Mouse (Mus musculus) intestine, embryonic 16.5 days (tissue): ENCODE measurements around the gene Nit2. TPM values are rescaled to one million over a fixed set of nuclear protein-coding genes. Genes with fewer than 3 reads are reported as not detected.

Experiments
- ATAC-seq: fragments of 200-750 bp; cut with Nextera tagmentation; 2 replicates; pipeline ENCODE4 v1.8.0; 2017; ENCODE audit warnings: moderate TSS enrichment, moderate library complexity
- H3K27ac ChIP-seq: fragments of 300-500 bp; sonication (generic); 2 replicates; pipeline ENCODE4 v1.5.1; 2014; ENCODE audit warnings: mild to moderate bottlenecking, low read length
- H3K27me3 ChIP-seq: fragments of 300-500 bp; sonication (generic); replicated peaks from 2 replicates; pipeline ENCODE4 v1.6.1; 2014; ENCODE audit warnings: low read length, control low read depth, mixed read lengths; ENCODE audit not compliant: control insufficient read depth, insufficient read depth
- H3K36me3 ChIP-seq: fragments of 300-500 bp; sonication (generic); 2 replicates; pipeline ENCODE4 v1.6.1; 2014; ENCODE audit warnings: low read length, control low read depth; ENCODE audit not compliant: control insufficient read depth, insufficient read depth
- H3K4me1 ChIP-seq: fragments of 300-500 bp; sonication (generic); 2 replicates; pipeline ENCODE4 v1.6.1; 2014; ENCODE audit warnings: low read length, control low read depth, mixed read lengths; ENCODE audit not compliant: control insufficient read depth, insufficient read depth
- H3K4me2 ChIP-seq: fragments of 300-500 bp; sonication (generic); 2 replicates; pipeline ENCODE4 v1.6.1; 2014; ENCODE audit warnings: low read depth, low read length, control low read depth
- H3K4me3 ChIP-seq: fragments of 300-500 bp; sonication (generic); 2 replicates; pipeline ENCODE4 v1.5.1; 2014; ENCODE audit warnings: mild to moderate bottlenecking, low read length
- H3K9ac ChIP-seq: fragments of 300-500 bp; sonication (generic); 2 replicates; pipeline ENCODE4 v1.6.1; 2014; ENCODE audit warnings: low read depth, low read length
- H3K9me3 ChIP-seq: fragments of 300-500 bp; sonication (generic); 2 replicates; pipeline ENCODE4 v1.6.1; 2016; ENCODE audit warnings: low read length, control low read depth; ENCODE audit not compliant: control insufficient read depth
- WGBS: fragments of 180-500 bp; shearing (Covaris S2); extraction: QIAGEN DNeasy Blood & Tissue Kit; methylation state at CpG from one replicate; pipeline ENCODE4 v1.1.7; 2014; 5-methylcytosine and 5-hydroxymethylcytosine counted together
- polyA plus RNA-seq: library from polyadenylated mRNA; unstranded; fragments of >200 nt; fragmentation: Nextera tagmentation; extraction: Ambion mirVana; gene quantifications from 2 replicates; pipeline ENCODE4 v1.2.1, GENCODE M21; 2015

The Nit2 gene
- polyA plus RNA-seq, 1 experiment from 2014 or later = 79.9 TPM

GRCm38 (mm10) chr16:57168236-57168635 is 1.1 kb upstream of the Nit2 start:
- Histone ChIP-seq H3K9ac (no peak overlapping the region), H3K4me3 (no peak overlapping the region), H3K4me2 (no peak overlapping the region), H3K4me1 (peaks cover 8% of the 10 kb centered on the region), H3K36me3 (peaks cover 5% of the 10 kb centered on the region; the same call in 1 of the 2 replicates), H3K27me3 (no peaks in the 10 kb centered on the region), H3K9me3 (no peaks in the 10 kb centered on the region), H3K27ac (no peak overlapping the region)
- 68% methylated on average over 4 of the region's 4 CpGs for WGBS
- no peak for ATAC-seq

- Histone ChIP-seq H3K9ac (peak overlapping the region; percentile 24; the same call in 1 of the 2 replicates), H3K9me3 (no peaks in the 10 kb centered on the region), H3K27ac (peak overlapping the region; percentile 52), H3K4me3 (peak overlapping the region; percentile 99), H3K4me1 (peaks cover 8% of the 10 kb centered on the region), H3K36me3 (peaks cover 5% of the 10 kb centered on the region; the same call in 1 of the 2 replicates), H3K4me2 (peak overlapping the region; percentile 75), H3K27me3 (no peaks in the 10 kb centered on the region)
- WGBS = 15% methylated on average over 5 of the region's 5 CpGs
- peak; percentile 31 for ATAC-seq
Observed at GRCm38 (mm10) chr16:57167514-57167912, 372 bp upstream of the Nit2 start.

GRCm38 (mm10) chr16:57166086-57166485 is 1.1 kb downstream of the Nit2 start:
- H3K9me3 ChIP-seq = no peaks in the 10 kb centered on the region
- H3K27me3 ChIP-seq = no peaks in the 10 kb centered on the region
- peaks cover 2% of the 10 kb centered on the region; the same call in 1 of the 2 replicates for H3K36me3 ChIP-seq
- peaks cover 8% of the 10 kb centered on the region for H3K4me1 ChIP-seq
- H3K27ac ChIP-seq = no peak overlapping the region
- H3K9ac ChIP-seq = no peak overlapping the region
- ATAC-seq = no peak
- 78% methylated on average over 6 of the region's 6 CpGs for WGBS
- peak overlapping the region; percentile 99; the same call in 1 of the 2 replicates for H3K4me3 ChIP-seq
- peak overlapping the region; percentile 75 for H3K4me2 ChIP-seq

- H3K27ac ChIP-seq = no peak overlapping the region
- 96% methylated on average over 5 of the region's 5 CpGs for WGBS
Observed at GRCm38 (mm10) chr16:57165157-57165556, 2.0 kb downstream of the Nit2 start.

GRCm38 (mm10) chr16:57163694-57164093 is 3.4 kb downstream of the Nit2 start:
- Histone ChIP-seq H3K27ac (no peak overlapping the region), H3K9ac (no peak overlapping the region), H3K4me1 (peaks cover 8% of the 10 kb centered on the region), H3K27me3 (no peaks in the 10 kb centered on the region), H3K36me3 (peaks cover 3% of the 10 kb centered on the region; the same call in 1 of the 2 replicates), H3K4me3 (no peak overlapping the region), H3K9me3 (no peaks in the 10 kb centered on the region), H3K4me2 (no peak overlapping the region)
- 62% methylated on average over 1 of the region's 1 CpGs for WGBS
- no peak for ATAC-seq

More at GRCm38 (mm10) chr16:57165157-57165556, 2.0 kb downstream of the Nit2 start:
- Histone ChIP-seq H3K36me3 (peaks cover 3% of the 10 kb centered on the region; the same call in 1 of the 2 replicates), H3K4me2 (no peak overlapping the region), H3K9me3 (no peaks in the 10 kb centered on the region), H3K9ac (no peak overlapping the region; the same call in 1 of the 2 replicates), H3K27me3 (no peaks in the 10 kb centered on the region), H3K4me3 (no peak overlapping the region), H3K4me1 (peaks cover 8% of the 10 kb centered on the region)
- ATAC-seq = no peak

GRCm38 (mm10) chr16:57162841-57163240 is 4.3 kb downstream of the Nit2 start:
- no peak for ATAC-seq
- H3K4me1 ChIP-seq = peaks cover 8% of the 10 kb centered on the region
- H3K9me3 ChIP-seq = no peaks in the 10 kb centered on the region
- H3K9ac ChIP-seq = no peak overlapping the region
- 85% methylated on average over 5 of the region's 5 CpGs for WGBS
- H3K36me3 ChIP-seq = peaks cover 3% of the 10 kb centered on the region; the same call in 1 of the 2 replicates
- no peak overlapping the region for H3K4me2 ChIP-seq
- H3K27ac ChIP-seq = no peak overlapping the region
- no peaks in the 10 kb centered on the region for H3K27me3 ChIP-seq
- H3K4me3 ChIP-seq = no peak overlapping the region

- Histone ChIP-seq H3K27ac (no peak overlapping the region), H3K4me1 (peaks cover 3% of the 10 kb centered on the region; the same call in 1 of the 2 replicates), H3K4me2 (no peak overlapping the region), H3K4me3 (no peak overlapping the region), H3K9me3 (no peaks in the 10 kb centered on the region), H3K36me3 (peaks cover 3% of the 10 kb centered on the region; the same call in 1 of the 2 replicates), H3K9ac (no peak overlapping the region), H3K27me3 (no peaks in the 10 kb centered on the region)
- 68% methylated on average over 7 of the region's 7 CpGs for WGBS
- no peak for ATAC-seq
Observed at GRCm38 (mm10) chr16:57159835-57160234, 7.3 kb downstream of the Nit2 start.

GRCm38 (mm10) chr16:57157728-57158127 is 9.4 kb downstream of the Nit2 start:
- H3K27me3 ChIP-seq = no peaks in the 10 kb centered on the region
- no peak overlapping the region for H3K4me2 ChIP-seq
- H3K9ac ChIP-seq = no peak overlapping the region
- H3K36me3 ChIP-seq = peaks cover 3% of the 10 kb centered on the region; the same call in 1 of the 2 replicates
- no peaks in the 10 kb centered on the region for H3K9me3 ChIP-seq
- peak; percentile 45; the same call in 1 of the 2 replicates for ATAC-seq
- 76% methylated on average over 4 of the region's 4 CpGs for WGBS
- H3K4me1 ChIP-seq = no peaks in the 10 kb centered on the region
- H3K4me3 ChIP-seq = no peak overlapping the region
- H3K27ac ChIP-seq = no peak overlapping the region

GRCm38 (mm10) chr16:57157076-57157475 is 10.1 kb downstream of the Nit2 start:
- no peak overlapping the region for H3K4me2 ChIP-seq
- H3K9ac ChIP-seq = no peak overlapping the region
- 89% methylated on average over 4 of the region's 4 CpGs for WGBS
- H3K36me3 ChIP-seq = peaks cover 5% of the 10 kb centered on the region; the same call in 1 of the 2 replicates
- no peak overlapping the region for H3K4me3 ChIP-seq
- no peaks in the 10 kb centered on the region for H3K9me3 ChIP-seq
- no peak for ATAC-seq
- no peak overlapping the region for H3K27ac ChIP-seq
- no peaks in the 10 kb centered on the region for H3K4me1 ChIP-seq
- no peaks in the 10 kb centered on the region for H3K27me3 ChIP-seq

GRCm38 (mm10) chr16:57155899-57156298 is 11.2 kb downstream of the Nit2 start:
- H3K4me1 ChIP-seq = no peaks in the 10 kb centered on the region
- no peak overlapping the region for H3K4me3 ChIP-seq
- no peaks in the 10 kb centered on the region for H3K9me3 ChIP-seq
- H3K27ac ChIP-seq = no peak overlapping the region
- H3K36me3 ChIP-seq = peaks cover 4% of the 10 kb centered on the region; the same call in 1 of the 2 replicates
- no peaks in the 10 kb centered on the region for H3K27me3 ChIP-seq
- no peak overlapping the region for H3K9ac ChIP-seq
- ATAC-seq = peak; percentile 41; the same call in 1 of the 2 replicates
- no peak overlapping the region for H3K4me2 ChIP-seq
